Mouse (Mus musculus) C2C12 (cell line): ENCODE data around the gene Pde4dip.

Experiments used
- CEBPB ChIP-seq: IDR thresholded peaks from one replicate; pipeline ENCODE4 v1.6.1; 2011; ENCODE audit warnings: low read depth, mild to moderate bottlenecking, control low read depth, moderate library complexity
- CTCF ChIP-seq: IDR thresholded peaks from one replicate; pipeline ENCODE4 v1.5.1; 2011; ENCODE audit not compliant: control insufficient read depth, insufficient read depth, insufficient read length
- MAX ChIP-seq: IDR thresholded peaks from one replicate; pipeline ENCODE4 v1.6.1; 2011; ENCODE audit warnings: mild to moderate bottlenecking, control low read depth
- MYOD1 ChIP-seq: IDR thresholded peaks from one replicate; pipeline ENCODE4 v1.6.1; 2011; ENCODE audit warnings: low read depth; ENCODE audit not compliant: control insufficient read depth, insufficient read length
- USF1 ChIP-seq: IDR thresholded peaks from one replicate; pipeline ENCODE4 v1.6.1; 2011; ENCODE audit warnings: low read depth, mild to moderate bottlenecking, control low read depth, moderate library complexity

DNA sequence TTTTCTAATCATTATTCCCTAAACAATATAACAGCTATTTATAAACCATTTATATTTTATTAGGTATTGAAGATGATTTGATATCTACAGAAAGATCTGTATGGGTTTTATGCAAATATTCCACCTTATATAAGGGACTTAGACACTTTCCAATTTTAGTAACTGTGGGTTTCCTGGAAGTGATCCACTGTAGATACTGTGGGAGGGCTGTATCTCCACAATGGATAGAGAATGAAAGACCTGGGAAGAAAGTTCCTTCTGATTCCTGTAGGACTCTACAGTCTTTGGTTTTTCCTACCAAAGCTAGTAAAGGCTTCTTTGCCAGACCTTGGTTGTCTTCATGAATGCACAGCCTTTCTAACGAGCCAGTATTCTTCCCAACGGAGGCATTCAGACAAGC is 21.2 kb upstream of the Pde4dip start:
- TF ChIP-seq CTCF (no peak), CEBPB (no peak), MYOD1 (no peak), MAX (no peak), USF1 (no peak)
